Mouse (Mus musculus) mouse embryonic stem cell (cell line): ENCODE data around the gene Efcab10.

Experiments
- in situ Hi-C, 2 experiments: fragments of 300-500 bp; cut with MboI; formaldehyde crosslinking; loops; 1 replicate in 1 of 2; 3 replicates in 1 of 2; pipeline ENCODE4 v1.14.3; 2019 to 2020; ENCODE audit warnings: low sequenced_read_pairs in 2 of 2, low pct_unique_long_range_greater_than_20kb in 1 of 2, mixed read lengths in 1 of 2; ENCODE audit not compliant: unreplicated experiment in 1 of 2

The Efcab10 gene

DNA sequence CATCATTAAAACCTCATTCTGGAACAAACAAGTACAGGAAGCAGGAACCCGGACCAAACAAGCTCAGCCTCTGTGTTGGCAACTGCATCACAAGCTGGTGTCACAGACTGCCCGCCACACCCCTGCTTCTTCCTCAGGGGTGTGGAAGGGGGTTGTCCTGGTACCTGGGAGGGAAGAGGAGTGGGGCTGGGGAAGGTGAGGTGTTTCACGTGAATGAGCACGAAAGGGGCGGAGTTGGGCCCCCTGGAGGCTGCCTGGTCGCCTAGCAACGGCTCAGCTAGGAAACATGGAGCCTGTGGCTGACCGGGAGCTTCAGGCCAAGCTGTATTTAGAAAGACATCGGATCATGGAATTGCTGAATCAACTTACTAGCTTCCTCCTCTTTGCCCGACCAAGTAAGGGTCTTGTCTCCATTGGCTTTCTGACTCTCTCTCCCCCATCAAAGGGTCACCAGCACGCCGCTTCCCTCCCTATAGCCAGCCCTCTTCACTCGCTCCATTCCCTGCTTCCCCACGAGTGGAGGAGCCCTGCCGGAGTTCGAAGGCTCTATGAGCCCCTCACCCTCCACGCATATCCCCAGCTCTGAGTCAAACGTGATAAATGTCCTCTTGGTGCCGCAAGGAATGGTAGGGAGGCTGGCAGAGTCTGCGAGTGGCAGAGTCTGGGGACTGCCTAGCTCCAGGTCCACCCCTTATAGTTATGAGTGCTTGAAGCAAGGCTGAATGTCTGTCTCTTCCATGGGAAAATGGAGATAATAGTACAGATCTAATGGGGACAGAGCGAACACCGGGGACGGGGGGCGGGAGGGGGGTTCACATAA is at the start of gene Efcab10:
Gene Efcab10, plus strand, starts transcription at position 51 of the 820 bp plus-strand sequence.
- in situ Hi-C loops, result loop anchor here in 1 of 2 experiments (25.0 kb wide), 1 partner anchor 217 kb away; no protein-coding TSS in a partner anchor

- in situ Hi-C loops, result no loop called here
These were observed 49.5 kb upstream of the Efcab10 start for GRCm38 (mm10) chr12:33344970-33345772.

GRCm38 (mm10) chr12:33345773-33346435 is 48.8 kb upstream of the Efcab10 start:
- in situ Hi-C loops, result no loop called here

GRCm38 (mm10) chr12:33352671-33353070 is 42.0 kb upstream of the Efcab10 start:
- in situ Hi-C loops, result no loop called here

DNA sequence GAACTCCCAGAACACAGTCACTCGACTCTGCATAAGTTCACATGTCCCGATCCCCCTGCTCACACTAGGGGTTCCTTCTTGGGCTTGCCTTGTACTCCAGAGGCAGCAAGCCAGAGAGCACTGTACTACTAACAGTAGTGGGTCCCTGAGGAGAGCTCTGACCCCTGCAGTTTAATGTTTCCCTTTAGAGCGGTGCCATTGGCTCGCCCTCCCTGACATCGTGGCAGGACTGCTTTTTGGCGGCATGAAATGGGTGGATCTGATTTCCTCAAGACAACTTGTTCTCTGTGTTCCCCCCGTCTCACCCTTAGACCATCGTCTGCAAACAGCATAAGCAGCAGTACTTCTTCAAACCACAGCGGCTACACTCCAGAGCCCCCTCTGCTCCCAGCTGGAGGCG is 36.3 kb upstream of the Efcab10 start:
- in situ Hi-C loops, result no loop called here

DNA sequence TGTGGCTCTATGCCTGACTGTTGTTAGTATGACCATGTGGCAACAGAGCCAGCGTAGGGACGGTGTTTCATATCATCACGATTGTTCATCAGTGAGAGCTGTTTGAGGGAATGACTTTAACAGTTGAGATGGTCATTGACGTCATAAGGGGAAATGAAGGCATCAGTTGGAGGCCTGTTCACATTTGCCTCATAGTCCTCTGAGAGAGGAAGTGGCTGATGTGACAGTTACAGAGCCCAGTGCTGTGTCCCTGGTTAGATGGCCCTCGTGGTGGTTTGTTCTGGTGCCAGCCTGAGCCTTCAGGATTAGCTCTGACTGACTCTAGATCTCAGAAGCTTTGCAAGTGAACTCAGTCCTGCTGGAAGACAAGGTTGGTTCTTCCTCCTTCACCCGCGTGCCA is 35.4 kb upstream of the Efcab10 start:
- in situ Hi-C loops, result no loop called here

GRCm38 (mm10) chr12:33359878-33360482 is 34.7 kb upstream of the Efcab10 start:
- in situ Hi-C loops, result no loop called here

DNA sequence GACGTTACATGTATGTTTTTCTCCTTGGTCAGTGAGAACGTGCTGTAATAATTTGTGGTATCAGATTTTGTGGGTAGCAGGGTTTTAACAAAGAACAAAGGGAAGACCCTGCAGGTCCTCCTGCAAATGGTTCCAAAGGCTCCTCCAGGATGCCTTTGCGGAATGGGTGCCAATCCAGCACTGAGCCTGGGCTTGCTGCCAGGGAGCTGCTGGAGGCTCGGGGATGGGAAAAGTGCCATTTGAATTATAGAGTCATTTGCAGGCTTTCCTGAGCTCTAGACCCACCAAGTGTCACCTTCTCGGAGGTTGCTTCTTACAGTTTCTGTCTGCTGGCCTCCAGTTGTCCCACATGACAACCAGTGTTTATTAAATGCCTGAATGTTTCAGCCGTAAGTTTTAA is 33.9 kb upstream of the Efcab10 start:
- in situ Hi-C loops, result no loop called here

DNA sequence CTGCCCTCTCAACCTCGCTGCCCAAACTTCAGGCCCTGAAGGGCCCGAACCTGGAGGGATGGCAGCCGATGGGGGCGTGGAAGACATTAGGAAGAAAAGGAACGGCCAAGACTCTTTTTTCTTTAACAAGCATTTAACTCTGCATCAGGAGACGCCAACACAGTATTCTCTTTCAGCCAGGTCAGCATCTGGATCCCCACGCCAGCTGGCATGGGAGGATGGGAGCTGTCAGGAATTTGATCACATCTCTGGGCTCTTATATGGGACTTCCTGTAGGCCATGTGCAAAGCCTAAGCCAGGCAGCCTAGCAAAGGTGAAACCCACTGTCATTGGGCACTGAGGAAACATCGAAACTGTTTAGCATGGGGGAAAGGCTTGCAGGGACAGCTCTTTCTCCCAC is 30.1 kb upstream of the Efcab10 start:
- in situ Hi-C loops, result no loop called here

DNA sequence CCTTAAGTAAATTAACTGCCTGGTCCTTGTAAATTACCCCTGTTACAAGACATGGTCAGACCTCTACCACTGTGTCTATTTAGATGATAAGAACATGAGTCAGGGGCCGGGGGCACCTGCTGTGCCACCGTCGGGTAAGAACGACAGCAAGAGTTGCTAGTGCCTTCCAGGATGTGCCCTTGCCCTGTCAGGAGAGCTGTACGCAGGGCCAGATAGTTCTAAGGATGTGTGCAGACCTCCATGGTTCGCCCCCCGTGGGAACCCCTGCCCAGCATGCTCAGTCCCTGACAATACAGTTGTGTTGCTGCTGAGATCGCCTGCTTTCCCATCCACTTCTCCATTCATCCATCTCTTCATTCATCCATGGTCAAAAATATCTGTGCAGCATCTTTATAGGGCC is 29.5 kb upstream of the Efcab10 start:
- in situ Hi-C loops, result no loop called here

- in situ Hi-C loops, result no loop called here
These were observed 25.1 kb upstream of the Efcab10 start for GRCm38 (mm10) chr12:33369555-33369954.

DNA sequence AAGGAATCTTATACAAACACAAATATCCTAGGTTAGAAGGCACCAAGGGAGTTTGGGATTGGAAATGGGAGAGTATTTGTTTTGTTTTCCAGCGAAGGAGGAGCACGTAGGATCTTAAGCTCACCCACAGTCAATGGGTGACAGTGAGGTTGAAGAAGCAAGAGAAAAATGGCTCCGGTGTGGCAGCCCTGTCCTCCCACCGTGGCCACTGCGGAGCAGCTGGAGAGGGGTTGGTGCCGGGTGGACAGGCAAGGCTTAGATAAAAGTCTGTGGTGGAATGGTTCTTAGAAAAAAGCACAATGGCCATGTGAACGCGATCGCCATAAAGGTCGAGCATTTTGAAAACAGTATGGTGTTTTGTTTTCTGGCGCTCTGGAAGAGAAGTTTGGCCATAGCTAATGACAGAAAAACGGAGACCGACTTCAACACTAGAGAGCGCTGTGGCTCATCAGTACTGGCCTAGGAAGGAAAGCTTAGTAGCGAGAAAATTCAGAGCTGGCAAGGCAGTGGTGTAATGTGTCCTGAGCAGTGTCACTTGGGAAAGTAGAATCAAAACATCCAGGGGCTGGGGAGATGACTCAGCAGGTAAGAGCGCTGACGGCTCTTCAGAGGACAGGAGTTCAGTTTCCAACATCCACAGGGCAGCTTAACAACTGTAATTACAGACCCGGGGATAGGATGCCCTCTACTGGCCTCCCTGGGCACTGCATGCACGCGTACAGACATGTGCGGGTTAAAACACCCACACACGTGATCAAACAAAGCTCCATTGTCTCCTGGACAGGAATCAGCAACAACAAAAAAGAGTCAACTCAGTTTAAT is 14.8 kb upstream of the Efcab10 start:
- in situ Hi-C loops, result loop anchor here in 1 of 2 experiments (25.0 kb wide), 1 partner anchor 232 kb away; no protein-coding TSS in a partner anchor

GRCm38 (mm10) chr12:33388842-33389241 is 5.8 kb upstream of the Efcab10 start:
- in situ Hi-C loops, result loop anchor here (5.0 to 25.0 kb wide), 2 partner anchors 33 to 223 kb away; no protein-coding TSS in a partner anchor

DNA sequence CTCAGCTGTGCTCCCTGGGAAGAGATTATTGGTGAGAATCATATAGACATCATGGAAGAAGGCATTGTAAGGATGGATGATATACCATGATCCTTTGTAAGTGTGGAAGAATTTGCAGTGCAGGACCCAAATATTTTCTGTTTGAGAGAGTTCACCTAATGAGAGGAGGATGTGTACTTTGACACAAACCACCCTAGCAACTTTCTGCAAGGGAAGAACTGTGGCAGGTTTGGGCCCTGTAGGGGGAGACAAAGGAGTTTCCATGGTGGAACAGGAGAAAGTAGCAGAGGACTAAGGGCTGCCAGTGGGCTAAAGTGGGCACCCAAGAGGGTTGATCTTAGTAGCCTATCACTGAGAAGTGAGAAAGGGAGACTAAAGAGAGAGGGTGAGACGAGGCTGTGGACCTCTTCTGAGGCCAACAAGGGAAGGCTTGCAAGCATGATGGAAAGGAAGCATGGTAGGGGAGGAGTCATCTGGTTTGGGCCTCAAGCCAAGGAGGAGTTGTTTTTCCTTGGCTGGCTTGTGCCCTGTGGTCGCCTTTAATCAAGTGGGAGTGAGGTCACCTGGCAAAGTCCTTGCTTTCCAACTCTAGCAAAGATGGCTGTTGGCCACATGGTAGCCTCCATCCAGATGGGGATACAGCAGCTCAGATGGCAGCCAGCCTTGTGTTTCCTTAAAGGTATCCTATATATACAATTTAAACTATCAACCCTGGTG is 3.7 kb upstream of the Efcab10 start:
- in situ Hi-C loops, result loop anchor here in 1 of 2 experiments (25.0 kb wide), 1 partner anchor 221 kb away; no protein-coding TSS in a partner anchor

GRCm38 (mm10) chr12:33403265-33403693 is 8.6 kb downstream of the Efcab10 start:
- in situ Hi-C loops, result no loop called here

DNA sequence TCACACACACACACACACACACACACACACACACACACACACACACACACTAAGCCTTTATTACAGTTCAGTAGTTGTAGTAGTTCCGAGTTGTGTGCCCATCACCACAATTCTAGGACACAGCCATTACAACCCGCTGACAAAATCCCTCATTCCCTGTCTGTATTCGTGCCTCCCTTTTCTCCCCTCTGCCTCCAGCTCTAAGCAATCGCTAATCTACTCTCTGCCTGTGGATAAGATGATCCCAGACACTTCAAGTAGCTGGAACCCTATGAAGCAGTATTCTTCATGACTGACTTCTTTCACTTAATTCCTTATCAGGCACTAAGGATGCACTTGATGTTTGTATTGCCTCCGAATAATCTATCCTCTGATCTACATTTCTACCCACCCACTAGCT is 10.3 kb downstream of the Efcab10 start:
- in situ Hi-C loops, result no loop called here

DNA sequence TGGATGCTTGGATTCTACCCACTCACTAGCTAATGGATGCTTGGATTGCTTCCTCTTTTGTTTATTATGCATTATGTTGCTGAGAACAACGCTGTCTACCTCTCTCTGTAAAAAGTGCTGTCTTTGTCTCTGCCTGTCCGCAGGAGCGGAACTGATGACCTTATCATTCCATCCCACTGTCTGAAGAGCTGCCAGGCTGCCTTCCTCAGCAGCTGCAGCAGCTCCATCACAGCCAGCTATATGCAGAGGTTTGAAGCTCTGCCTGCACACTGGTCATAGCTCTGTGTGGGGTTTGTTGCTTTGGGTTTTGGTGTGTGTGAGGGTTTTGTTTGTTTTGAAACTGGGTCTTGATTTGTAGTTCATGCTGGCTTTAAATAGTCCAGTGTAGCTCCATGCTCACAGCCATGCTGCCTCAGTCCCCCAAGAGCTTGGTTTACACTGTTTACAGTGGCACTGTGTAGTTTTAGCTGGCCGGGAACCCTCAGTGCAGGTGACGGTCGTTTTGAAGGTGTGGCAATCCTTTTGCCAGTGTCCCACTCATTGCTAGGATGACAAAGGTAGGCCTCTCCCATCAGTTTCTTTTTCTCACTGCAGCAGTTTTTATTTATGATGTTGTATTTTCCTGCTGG is 10.9 kb downstream of the Efcab10 start:
- in situ Hi-C loops, result no loop called here
